Mouse (Mus musculus): ENCODE measurements around the gene Rab26.
A peak's percentile ranks its signal among the peaks of the same experiment; 100 is the strongest.

Gene Rab26

GRCm38 (mm10) chr17:24507129-24507664 is 26.8 kb downstream of the Rab26 start:
- no peak for DNase-seq

- no peak for DNase-seq
Measured at GRCm38 (mm10) chr17:24506332-24507070, 27.5 kb downstream of the Rab26 start.

GRCm38 (mm10) chr17:24505286-24505955 is 28.6 kb downstream of the Rab26 start:
- DNase-seq, result no peak

- no peak for DNase-seq
Measured at GRCm38 (mm10) chr17:24504085-24504484, 29.9 kb downstream of the Rab26 start.

- no peak for DNase-seq
Measured at GRCm38 (mm10) chr17:24502208-24502607, 31.8 kb downstream of the Rab26 start.

- DNase-seq, result no peak
Measured at GRCm38 (mm10) chr17:24496026-24496425, 38.0 kb downstream of the Rab26 start.

GRCm38 (mm10) chr17:24495443-24495842 is 38.6 kb downstream of the Rab26 start:
- DNase-seq, result no peak

GRCm38 (mm10) chr17:24494627-24495335 is 39.2 kb downstream of the Rab26 start:
- peak; percentile 51 for DNase-seq

- DNase-seq, result no peak
Measured at GRCm38 (mm10) chr17:24490399-24490798, 43.6 kb downstream of the Rab26 start.

- DNase-seq, result no peak
Measured at GRCm38 (mm10) chr17:24489265-24490030, 44.6 kb downstream of the Rab26 start.

- DNase-seq, result no peak
Measured at GRCm38 (mm10) chr17:24488662-24489264, 45.2 kb downstream of the Rab26 start.

GRCm38 (mm10) chr17:24488186-24488661 is 45.8 kb downstream of the Rab26 start, which contains the start of gene Caskin1:
TSS of gene Caskin1 (plus strand) at chr17:24488601.
- no peak for DNase-seq

GRCm38 (mm10) chr17:24485090-24485860 is 48.7 kb downstream of the Rab26 start:
- DNase-seq, result no peak

- DNase-seq, result no peak
Measured at GRCm38 (mm10) chr17:24483495-24483894, 50.5 kb downstream of the Rab26 start.

- DNase-seq, result no peak
Measured at GRCm38 (mm10) chr17:24481027-24481815, 52.8 kb downstream of the Rab26 start.

GRCm38 (mm10) chr17:24480201-24480826 is 53.7 kb downstream of the Rab26 start:
- no peak for DNase-seq

GRCm38 (mm10) chr17:24479431-24479830 is 54.6 kb downstream of the Rab26 start:
- DNase-seq, result no peak

GRCm38 (mm10) chr17:24478663-24479380 is 55.2 kb downstream of the Rab26 start, which contains the start of gene Mlst8:
TSS of gene Mlst8 (minus strand) at chr17:24479078.
- DNase-seq, result peak; percentile 98

GRCm38 (mm10) chr17:24477985-24478600 is 55.9 kb downstream of the Rab26 start:
- DNase-seq, result peak; percentile 46
